Mouse (Mus musculus) megakaryocyte, adult 5-6 weeks (primary cell): Measurements from ENCODE around the gene Tas2r143. TPM values are rescaled to one million over a fixed set of nuclear protein-coding genes. Genes with fewer than 3 reads are reported as not detected.
A peak's percentile ranks its signal among the peaks of the same experiment; 100 is the strongest.

Experiments
- ATAC-seq: 2 replicates; pipeline ENCODE4 v1.8.0; 2016; ENCODE audit warnings: mild to moderate bottlenecking, inconsistent platforms; ENCODE audit not compliant: poor library complexity, severe bottlenecking
- total RNA-seq, 2 experiments: library from RNA; stranded (forward) in 1 of 2; stranded (reverse) in 1 of 2; fragments of 153-499, 151-499 nt in 1 of 2; fragments of 221-1000, 200-1000 nt in 1 of 2; gene quantifications; 2 replicates each; pipeline versions ENCODE4 v1.2.3 to v1.2.4; 2015 to 2017

Tas2r143 gene
- total RNA-seq, 2 experiments from 2014 or later, result 1.6 TPM; not detected in 1

DNA sequence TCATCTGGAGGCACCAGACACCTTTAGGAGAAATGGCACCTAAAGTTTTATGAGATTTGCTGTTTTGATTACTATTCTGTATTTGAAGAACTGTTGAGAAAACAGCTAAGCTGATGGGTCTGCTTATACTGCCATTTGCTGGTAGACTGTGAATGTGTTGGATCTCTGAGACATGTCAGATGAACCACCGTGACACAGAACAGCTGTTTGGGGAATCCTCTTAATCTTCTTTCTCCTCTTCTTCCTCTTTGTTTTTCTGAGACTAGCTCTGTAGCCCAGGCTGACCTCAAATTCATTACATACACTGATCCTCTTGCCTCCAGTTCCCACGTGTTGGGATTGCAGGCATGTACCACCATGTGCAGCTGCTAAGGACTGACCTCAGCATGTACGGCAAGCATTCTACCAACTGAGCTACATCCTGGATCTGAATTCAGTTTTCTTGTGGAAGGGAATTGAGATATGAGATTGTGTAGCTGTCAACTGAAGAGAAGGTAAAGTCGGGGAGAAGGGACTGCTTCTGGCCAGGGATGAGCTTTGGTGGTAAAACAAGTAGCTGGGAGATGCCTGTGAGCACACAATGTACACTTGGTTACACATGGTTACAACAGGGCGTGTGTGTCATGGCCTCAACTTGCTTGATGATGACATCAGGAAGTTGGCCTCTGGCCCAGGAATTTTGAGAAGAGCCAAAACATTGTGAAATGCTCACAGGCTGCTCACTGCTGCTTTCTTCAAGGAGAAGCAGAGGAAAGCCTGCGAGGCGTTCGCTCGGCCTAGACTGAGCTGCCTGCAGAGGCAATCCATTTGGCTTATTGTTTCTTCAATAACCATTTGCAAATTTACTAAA, 3.9 kb upstream of the Tas2r143 start:
- ATAC-seq, result peak; percentile 88

DNA sequence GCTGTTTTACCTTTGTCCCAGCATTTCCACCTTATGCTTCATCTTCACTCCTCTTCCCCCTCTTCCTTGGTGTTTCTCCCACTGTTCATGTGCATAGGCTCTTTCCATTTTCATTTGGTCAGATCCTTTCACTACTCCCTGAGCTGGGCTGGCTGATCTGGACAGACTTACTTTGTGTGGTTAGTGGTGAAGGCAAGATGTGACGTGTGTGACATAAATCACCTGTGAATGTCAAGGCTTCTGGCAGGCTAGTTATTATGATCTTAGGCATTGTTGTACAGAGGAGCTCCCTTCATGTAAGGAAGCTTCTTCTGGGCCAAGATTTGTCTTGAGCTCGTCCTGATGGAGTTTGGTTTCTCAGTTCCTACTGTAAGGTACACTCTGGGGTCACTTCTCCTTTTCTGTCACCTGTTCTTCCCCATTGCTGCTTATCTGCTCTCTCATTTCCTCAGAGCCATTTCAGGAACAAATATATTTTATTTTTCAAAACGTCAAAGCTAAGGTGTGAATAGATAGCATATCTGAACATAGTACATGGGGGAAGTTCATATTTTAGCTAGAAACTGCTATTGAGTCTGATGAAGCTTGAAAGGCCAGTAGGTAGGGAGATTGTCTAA, 2.9 kb upstream of the Tas2r143 start:
- ATAC-seq, result peak; percentile 71

DNA sequence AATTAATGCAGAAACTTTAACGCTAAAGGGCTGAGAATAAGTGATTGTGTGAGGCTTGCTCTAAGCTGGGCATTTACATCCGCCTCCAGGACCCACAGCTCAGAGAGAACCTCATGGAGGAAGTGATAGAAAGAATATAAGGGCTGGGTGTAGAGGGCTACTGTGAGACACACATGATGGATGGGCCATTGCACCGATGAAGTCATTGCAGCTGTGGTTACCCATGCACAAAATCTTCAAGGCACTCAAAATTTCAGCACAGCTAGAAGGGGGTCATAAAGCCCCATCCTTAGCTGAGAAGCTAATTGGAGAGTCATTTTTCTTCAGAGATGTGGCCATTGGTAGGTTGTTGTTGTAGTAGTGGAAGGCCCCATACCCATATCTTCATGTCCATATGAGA, 1.8 kb upstream of the Tas2r143 start:
- 0 out of 2 replicates have a peak, but pooled peaks have one; percentile 10 for ATAC-seq

DNA sequence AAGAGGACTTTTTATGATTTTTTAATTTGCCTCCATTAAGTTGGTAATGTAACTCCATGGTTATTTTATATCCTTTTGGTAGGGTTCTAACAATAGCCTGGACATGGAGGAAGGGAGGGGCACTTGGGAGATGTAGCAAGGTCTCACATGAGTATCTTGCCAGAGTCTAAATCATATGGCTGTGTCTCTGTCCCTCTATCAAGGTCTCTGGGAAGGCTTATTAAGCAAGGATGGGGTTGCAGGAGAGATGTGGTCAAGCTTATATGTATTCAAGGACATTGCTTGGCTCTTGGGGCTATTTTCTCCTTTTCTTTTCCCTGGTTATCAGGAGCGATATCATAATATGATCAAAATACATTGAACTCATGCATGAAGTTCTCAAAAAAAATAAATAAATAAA, 1.0 kb upstream of the Tas2r143 start:
- ATAC-seq, result no peak

DNA sequence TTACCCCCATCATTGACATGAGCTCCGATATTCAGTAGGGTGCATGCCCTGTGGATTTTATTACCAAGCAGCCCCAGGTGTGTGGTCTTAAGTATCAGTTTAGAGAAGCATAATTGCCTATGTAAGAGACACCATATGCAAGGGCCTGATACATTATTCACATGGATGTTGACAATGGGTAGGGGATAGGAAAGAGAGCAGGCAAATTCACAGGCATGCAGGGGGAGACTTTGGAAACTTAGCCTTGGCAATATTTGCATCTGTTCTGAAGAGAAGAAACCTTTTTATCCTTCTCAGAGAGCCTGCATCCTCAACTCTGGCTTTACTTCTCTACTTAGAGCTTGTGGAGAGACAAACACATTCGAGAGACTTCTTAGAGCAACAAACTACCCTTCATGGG, 5.1 kb downstream of the Tas2r143 start, which contains the start of gene Tas2r135:
TSS of gene Tas2r135 (plus strand) at position 301 of the 400 bp plus-strand sequence.
- no peak for ATAC-seq

DNA sequence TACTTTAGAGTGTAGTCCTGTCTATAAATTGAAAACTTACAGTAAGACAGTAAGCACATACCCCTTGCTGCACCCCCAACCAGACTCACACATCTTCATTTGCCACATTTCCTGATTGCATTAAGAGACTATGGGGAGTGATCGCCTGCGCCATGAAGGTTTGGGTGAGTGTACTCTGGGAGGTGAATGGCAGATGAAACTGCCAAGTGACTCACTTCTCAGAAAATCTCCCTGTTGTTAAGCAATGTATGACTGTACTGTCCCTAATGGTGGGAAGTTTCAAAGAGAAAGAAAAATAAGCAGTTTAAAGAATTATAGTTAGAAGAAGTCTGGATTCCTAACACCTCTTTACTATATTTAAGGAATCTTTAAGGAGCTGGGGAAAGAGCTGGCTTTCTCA, 19.4 kb downstream of the Tas2r143 start:
- ATAC-seq, result peak; percentile 38; the same call in 1 of the 2 replicates

DNA sequence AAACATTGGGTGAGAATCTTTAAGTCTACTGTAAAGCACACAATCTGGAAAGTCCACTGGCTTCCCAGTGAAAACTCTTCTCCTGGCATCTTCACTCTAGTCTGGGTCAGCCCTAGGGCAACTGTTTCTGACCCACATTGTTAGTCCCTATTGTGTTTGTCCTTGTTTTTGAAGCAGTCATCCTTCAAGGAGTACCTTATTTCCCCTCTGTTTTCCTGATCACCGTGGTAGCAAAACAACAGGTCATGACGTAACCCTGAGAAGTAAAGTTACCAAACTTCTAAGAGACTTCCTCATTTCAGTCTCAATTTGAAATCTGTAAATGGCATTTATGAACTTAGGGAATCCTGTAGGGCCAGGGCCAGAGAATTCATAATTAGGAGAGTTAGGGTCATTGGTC, 21.4 kb downstream of the Tas2r143 start:
- ATAC-seq, result peak; percentile 95

DNA sequence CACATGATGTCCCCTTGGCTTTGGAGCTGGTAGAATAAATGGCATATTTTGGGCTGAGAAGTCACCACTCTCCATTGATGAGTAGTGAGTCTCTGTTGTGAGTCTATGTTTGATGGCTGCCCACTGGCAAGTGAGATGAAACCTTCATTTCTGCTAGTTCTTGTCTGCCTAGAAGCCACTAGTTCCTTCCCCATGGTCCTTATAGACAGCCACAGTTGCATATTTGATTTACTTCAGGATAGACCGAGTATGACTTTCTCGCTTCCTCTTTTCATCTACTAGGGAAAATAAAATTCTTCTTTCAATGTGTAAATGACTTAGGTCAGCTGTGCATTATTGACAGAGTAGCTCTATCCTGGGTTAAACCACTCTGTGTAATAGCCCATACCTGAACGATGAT, 24.4 kb downstream of the Tas2r143 start:
- ATAC-seq, result 0 out of 2 replicates have a peak, but pooled peaks have one; percentile 27

DNA sequence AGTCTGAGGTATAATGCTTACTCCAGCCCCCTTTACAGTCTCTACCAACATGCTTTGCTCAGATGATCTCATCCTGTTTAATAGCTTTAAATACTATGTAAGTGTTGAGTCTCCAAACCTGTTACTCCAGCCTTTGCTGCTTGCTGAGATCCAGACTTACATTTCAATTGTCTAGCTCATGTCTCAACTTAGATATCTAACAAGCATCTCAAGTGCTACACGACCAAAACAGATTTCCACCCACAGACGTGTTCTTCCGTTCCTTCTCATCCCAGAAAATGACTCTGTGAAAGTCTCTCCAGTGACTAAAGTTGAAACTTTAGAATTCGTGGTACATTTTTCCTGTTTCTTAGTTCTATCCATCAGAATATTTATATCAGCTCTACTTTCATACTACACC, 26.3 kb downstream of the Tas2r143 start:
- ATAC-seq, result no peak

DNA sequence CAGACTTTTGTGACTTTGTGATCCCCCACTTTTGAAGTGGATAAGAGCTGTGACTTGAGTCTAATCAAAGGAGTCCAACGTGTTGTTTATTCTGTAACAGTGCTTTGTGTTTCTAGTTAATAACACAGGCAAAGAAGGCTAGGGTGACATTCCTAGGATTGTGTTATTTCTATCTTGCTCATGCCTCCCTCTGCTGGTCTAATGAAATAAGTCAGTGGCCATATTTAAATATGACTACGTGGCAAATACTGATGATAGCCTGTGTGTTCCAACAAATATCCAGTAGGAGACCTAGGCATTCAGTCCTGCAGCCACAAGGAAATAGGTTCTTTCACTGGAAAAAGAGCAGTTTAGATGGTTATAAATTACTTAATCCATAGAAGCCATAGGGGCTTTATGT, 33.5 kb downstream of the Tas2r143 start:
- no peak for ATAC-seq

DNA sequence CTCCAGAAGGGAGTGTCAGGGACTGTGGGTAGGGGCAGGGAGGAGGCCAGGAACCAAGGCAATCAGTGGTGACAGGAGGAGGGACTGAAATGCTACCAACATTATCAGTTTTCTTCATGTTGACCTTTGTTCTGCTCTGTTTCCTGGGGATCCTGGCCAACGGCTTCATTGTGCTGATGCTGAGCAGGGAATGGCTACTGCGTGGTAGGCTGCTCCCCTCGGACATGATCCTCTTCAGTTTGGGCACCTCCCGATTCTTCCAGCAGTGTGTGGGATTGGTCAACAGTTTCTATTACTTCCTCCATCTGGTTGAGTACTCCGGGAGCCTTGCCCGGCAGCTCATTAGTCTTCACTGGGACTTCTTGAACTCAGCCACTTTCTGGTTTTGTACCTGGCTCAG, 34.4 kb downstream of the Tas2r143 start, which contains the start of gene Tas2r126:
TSS of gene Tas2r126 (plus strand) at position 90 of the 400 bp plus-strand sequence.
- ATAC-seq, result no peak

DNA sequence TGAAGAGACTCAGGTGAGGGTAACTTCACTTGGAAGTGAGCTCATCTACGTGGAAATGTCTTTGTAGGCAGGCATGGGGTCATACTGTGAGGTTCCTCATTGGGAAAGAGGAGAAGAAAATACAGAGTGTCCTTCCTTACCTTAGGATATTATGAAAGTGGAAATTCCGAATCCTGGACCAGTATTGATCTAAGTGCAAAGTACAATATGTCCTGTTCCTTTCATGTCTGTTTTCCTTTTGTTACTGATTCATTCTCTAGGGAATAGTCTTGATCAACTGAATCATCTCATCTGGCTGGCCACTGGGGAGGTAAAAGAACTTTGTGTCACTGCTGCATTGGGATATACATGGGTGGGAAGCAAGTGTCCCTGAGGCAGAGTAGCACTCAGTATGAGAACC, 35.5 kb downstream of the Tas2r143 start:
- ATAC-seq, result no peak

DNA sequence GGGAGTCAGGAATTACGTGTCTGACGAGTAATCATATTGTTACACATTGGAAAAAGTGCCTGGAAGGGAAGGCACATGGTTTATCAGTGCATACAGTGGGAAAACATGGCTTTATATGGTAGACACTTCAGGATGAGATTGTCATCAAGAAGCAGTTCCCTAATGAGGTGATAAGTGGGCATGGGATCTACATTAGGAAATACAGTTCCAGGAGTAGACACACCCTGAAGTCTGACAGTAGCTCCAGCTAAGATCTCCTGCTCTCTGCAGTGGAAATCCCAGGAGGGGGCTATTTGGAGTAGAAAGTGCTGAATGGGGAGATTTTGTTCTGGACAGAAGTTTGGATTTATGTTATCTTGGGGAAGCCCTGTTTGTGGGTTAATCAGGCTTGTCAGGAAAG, 41.4 kb downstream of the Tas2r143 start:
- ATAC-seq, result no peak

DNA sequence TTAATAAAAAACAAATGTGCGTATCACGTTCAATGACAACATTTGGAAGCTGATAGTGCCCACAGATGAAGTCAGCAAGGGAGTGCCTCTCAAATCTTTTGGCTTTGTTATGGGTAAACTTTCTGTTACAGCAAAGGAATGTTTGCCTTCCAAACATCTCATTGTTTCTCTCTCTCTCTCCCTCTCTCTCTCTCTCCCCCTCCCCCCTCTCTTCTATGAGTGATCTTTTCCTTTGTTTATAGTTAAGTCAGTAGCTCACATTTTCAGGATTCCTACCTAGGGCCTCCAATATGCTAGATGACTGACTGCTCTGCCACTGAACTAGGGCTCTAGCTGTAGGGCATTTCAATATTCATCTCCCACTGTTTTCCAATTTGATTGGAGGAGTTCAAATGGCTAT, 44.5 kb downstream of the Tas2r143 start:
- ATAC-seq, result no peak

DNA sequence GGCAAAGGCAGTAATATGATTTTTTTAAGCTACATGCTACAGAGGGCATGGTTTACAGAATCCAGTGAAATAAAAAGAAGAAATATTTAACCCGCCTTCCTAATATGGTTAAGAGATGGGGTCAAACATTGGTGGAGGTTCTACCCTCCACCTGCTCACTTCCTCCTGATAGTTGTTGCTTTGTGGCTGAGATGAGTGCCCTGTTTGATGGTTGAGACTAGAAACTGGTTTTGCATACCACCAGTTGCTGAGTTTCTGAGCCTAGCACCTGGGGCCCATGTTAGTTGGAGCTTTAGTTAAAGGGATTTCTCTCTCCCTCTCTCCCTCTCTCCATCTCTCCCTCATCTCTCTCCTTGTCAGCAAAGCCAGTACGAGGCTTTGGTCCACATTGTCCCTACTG, 47.3 kb downstream of the Tas2r143 start:
- ATAC-seq, result no peak

Other genes with a start within 250 kb of the Tas2r143 start
- not detected in 2 replicates for gene Tas2r144, start 184.9 kb upstream of the Tas2r143 start, total RNA-seq (2015)
- not detected in 2 replicates for gene Tas2r144, start 184.9 kb upstream of the Tas2r143 start, total RNA-seq (2017)
- 15.4 and 18.6 TPM in 2 replicates for gene Gstk1, start 154.3 kb upstream of the Tas2r143 start, total RNA-seq (2015)
- gene Gstk1, start 154.3 kb upstream of the Tas2r143 start, total RNA-seq (2017), result 6.7 and 9.4 TPM in 2 replicates
- not detected in 2 replicates for gene Tmem139, start 138.3 kb upstream of the Tas2r143 start, total RNA-seq (2015)
- gene Tmem139, start 138.3 kb upstream of the Tas2r143 start, total RNA-seq (2017), result not detected in 2 replicates
- gene Casp2, start 135.3 kb upstream of the Tas2r143 start, total RNA-seq (2015), result 62.1 and 65.9 TPM in 2 replicates
- gene Casp2, start 135.3 kb upstream of the Tas2r143 start, total RNA-seq (2017), result 49.2 and 53.5 TPM in 2 replicates
- gene Clcn1, start 113.6 kb upstream of the Tas2r143 start, total RNA-seq (2015), result 1.5 TPM in 1 of 2 replicates, not detected in the other
- not detected in 2 replicates for gene Clcn1, start 113.6 kb upstream of the Tas2r143 start, total RNA-seq (2017)
- not detected in 2 replicates for gene Fam131b, start 75.6 kb upstream of the Tas2r143 start, total RNA-seq (2015)
- not detected in 2 replicates for gene Fam131b, start 75.6 kb upstream of the Tas2r143 start, total RNA-seq (2017)
- 411 and 420 TPM in 2 replicates for gene Zyx, start 50.6 kb upstream of the Tas2r143 start, total RNA-seq (2015)
- gene Zyx, start 50.6 kb upstream of the Tas2r143 start, total RNA-seq (2017), result 117 and 131 TPM in 2 replicates
- not detected in 2 replicates for gene Epha1, start 27.0 kb upstream of the Tas2r143 start, total RNA-seq (2015)
- gene Epha1, start 27.0 kb upstream of the Tas2r143 start, total RNA-seq (2017), result not detected in 2 replicates
- gene Tas2r135, start 5.2 kb downstream of the Tas2r143 start, total RNA-seq (2015), result 0.25 and 0.59 TPM in 2 replicates
- not detected in 2 replicates for gene Tas2r135, start 5.2 kb downstream of the Tas2r143 start, total RNA-seq (2017)
- 0.47 and 0.59 TPM in 2 replicates for gene Tas2r126, start 34.3 kb downstream of the Tas2r143 start, total RNA-seq (2015)
- not detected in 2 replicates for gene Tas2r126, start 34.3 kb downstream of the Tas2r143 start, total RNA-seq (2017)
- not detected in 2 replicates for gene Olfr458, start 65.0 kb downstream of the Tas2r143 start, total RNA-seq (2015)
- not detected in 2 replicates for gene Olfr458, start 65.0 kb downstream of the Tas2r143 start, total RNA-seq (2017)
- not detected in 2 replicates for gene Olfr457, start 76.1 kb downstream of the Tas2r143 start, total RNA-seq (2015)
- 0.04 TPM in 1 of 2 replicates, not detected in the other for gene Olfr457, start 76.1 kb downstream of the Tas2r143 start, total RNA-seq (2017)
- gene Olfr456, start 87.0 kb downstream of the Tas2r143 start, total RNA-seq (2015), result not detected in 2 replicates
- gene Olfr456, start 87.0 kb downstream of the Tas2r143 start, total RNA-seq (2017), result not detected in 2 replicates
- gene Olfr455, start 147.3 kb downstream of the Tas2r143 start, total RNA-seq (2015), result not detected in 2 replicates
- not detected in 2 replicates for gene Olfr455, start 147.3 kb downstream of the Tas2r143 start, total RNA-seq (2017)
- not detected in 2 replicates for gene Tcaf3, start 197.5 kb downstream of the Tas2r143 start, total RNA-seq (2015)
- not detected in 2 replicates for gene Tcaf3, start 197.5 kb downstream of the Tas2r143 start, total RNA-seq (2017)
- gene Tcaf2, start 245.0 kb downstream of the Tas2r143 start, total RNA-seq (2015), result not detected in 2 replicates
- 0.22 TPM in 1 of 2 replicates, not detected in the other for gene Tcaf2, start 245.0 kb downstream of the Tas2r143 start, total RNA-seq (2017)